Mouse (Mus musculus) left cerebral cortex, adult 8-10 months (tissue): ENCODE measurements around the gene Fam53a. TPM values are rescaled to one million over a fixed set of nuclear protein-coding genes. Genes with fewer than 3 reads are reported as not detected.
A peak's percentile ranks its signal among the peaks of the same experiment; 100 is the strongest.

ENCODE experiments used
- DNase-seq, 2 experiments: peaks; one replicate each; pipeline ENCODE4 v3.0.0; 2022; ENCODE audit warnings: low spot score in 2 of 2
- total RNA-seq, 4 experiments: library from RNA; stranded (reverse); gene quantifications; 2 replicates each; pipeline ENCODE4 v1.2.4; 2022

Gene Fam53a
- total RNA-seq, 4 experiments from 2014 or later: 22.4 to 28.3 (median 26.2) TPM

GRCm38 (mm10) chr5:33632526-33632925, 3.1 kb upstream of the Fam53a start:
- no peak for DNase-seq

- DNase-seq: no peak
Observed at GRCm38 (mm10) chr5:33630615-33631014, 1.2 kb upstream of the Fam53a start.

- DNase-seq: no peak
Observed at GRCm38 (mm10) chr5:33630061-33630460, 626 bp upstream of the Fam53a start.

- DNase-seq: peak; percentile 28 to 47
Observed at GRCm38 (mm10) chr5:33628820-33629300, 575 bp downstream of the Fam53a start.

- DNase-seq: no peak
Observed at GRCm38 (mm10) chr5:33627968-33628367, 1.5 kb downstream of the Fam53a start.

- no peak for DNase-seq
Observed at GRCm38 (mm10) chr5:33623766-33624165, 5.7 kb downstream of the Fam53a start.

GRCm38 (mm10) chr5:33622671-33623070, 6.8 kb downstream of the Fam53a start:
- DNase-seq: no peak

GRCm38 (mm10) chr5:33614391-33614790, 15.0 kb downstream of the Fam53a start:
- DNase-seq: no peak

- no peak for DNase-seq
Observed at GRCm38 (mm10) chr5:33611795-33612194, 17.6 kb downstream of the Fam53a start.

GRCm38 (mm10) chr5:33609226-33609625, 20.2 kb downstream of the Fam53a start:
- DNase-seq: no peak

GRCm38 (mm10) chr5:33607434-33607833, 22.0 kb downstream of the Fam53a start:
- DNase-seq: no peak

- DNase-seq: no peak
Observed at GRCm38 (mm10) chr5:33606631-33607030, 22.8 kb downstream of the Fam53a start.

- DNase-seq: no peak
Observed at GRCm38 (mm10) chr5:33605314-33605713, 24.1 kb downstream of the Fam53a start.

- no peak for DNase-seq
Observed at GRCm38 (mm10) chr5:33593620-33594019, 35.8 kb downstream of the Fam53a start.

- DNase-seq: peak; percentile 30 to 47
Observed at GRCm38 (mm10) chr5:33589221-33589888, 40.1 kb downstream of the Fam53a start.

- DNase-seq: no peak
Observed at GRCm38 (mm10) chr5:33588066-33588465, 41.4 kb downstream of the Fam53a start.

GRCm38 (mm10) chr5:33587498-33588058, 41.9 kb downstream of the Fam53a start:
- DNase-seq: no peak

GRCm38 (mm10) chr5:33580336-33580735, 49.1 kb downstream of the Fam53a start:
- DNase-seq: no peak

GRCm38 (mm10) chr5:33574207-33574606, 55.2 kb downstream of the Fam53a start:
- no peak for DNase-seq

GRCm38 (mm10) chr5:33565886-33566285, 63.5 kb downstream of the Fam53a start:
- no peak for DNase-seq

- no peak for DNase-seq
Observed at GRCm38 (mm10) chr5:33556277-33556995, 73.0 kb downstream of the Fam53a start.
